Mouse (Mus musculus): ENCODE data around the gene Mospd3.

GRCm38 (mm10) chr5:137628498-137629305 is 27.8 kb upstream of the Mospd3 start, which contains the start of the genes Fbxo24, Lrch4 and Gm20605:
- TF ChIP-seq FLI1 (IDR thresholded peaks at IDR 0.05; ENCODE audit: low read length) (no peak), GATA1 (IDR thresholded peaks at IDR 0.05; ENCODE audit: borderline replicate concordance, low read length) (no peak)
